Mouse (Mus musculus) brain, adult 10 weeks (tissue): Measurements from ENCODE around the gene Olfr68. TPM values are rescaled to one million over a fixed set of nuclear protein-coding genes. Genes with fewer than 3 reads are reported as not detected.

Source experiments
- polyA plus RNA-seq: library from polyadenylated mRNA; stranded (reverse); fragments of 350-450 nt; fragmentation: Illumina TruSeq; extraction: RNeasy Lipid Tissue Mini Kit (QIAGEN cat#74804); gene quantifications from one replicate; pipeline ENCODE4 v1.2.3, GENCODE M21; 2015; ENCODE audit warnings: low read depth, low replicate concordance

Olfr68 gene
- not detected for polyA plus RNA-seq

GRCm38 (mm10) chr7:103779598-103779997, at the start of gene Olfr68:
Olfr68 (minus strand) TSS chr7:103779698.

GRCm38 (mm10) chr7:103827808-103828207, 48.3 kb upstream of the Olfr68 start, which contains the start of gene Hbb-bs:
Hbb-bs (minus strand) TSS chr7:103828096.

GRCm38 (mm10) chr7:103813766-103814165, 34.3 kb upstream of the Olfr68 start, which contains the start of gene Hbb-bt:
Hbb-bt (minus strand) TSS chr7:103813996.

DNA sequence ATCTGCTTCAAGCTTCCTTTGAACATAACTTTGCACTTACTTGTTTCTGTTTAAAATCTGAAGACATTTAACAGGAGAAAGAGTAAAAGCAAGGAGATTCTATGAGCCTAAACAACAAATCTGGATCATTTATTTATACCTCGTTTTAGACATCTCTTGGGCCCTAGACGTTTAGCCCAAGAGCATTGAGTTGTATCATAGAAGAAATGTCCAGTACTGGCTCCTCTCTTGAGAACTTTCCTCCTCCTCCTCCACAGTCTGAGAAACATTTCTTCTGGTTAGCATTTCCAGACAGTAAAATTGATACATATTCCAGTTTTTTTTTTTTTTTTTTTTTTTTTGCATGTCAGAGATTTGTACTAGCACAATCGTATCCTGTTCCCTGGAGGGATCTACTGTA, 12.2 kb upstream of the Olfr68 start, which contains the start of gene Olfr67:
Olfr67 (minus strand) TSS at position 101 of the 400 bp plus-strand sequence.

DNA sequence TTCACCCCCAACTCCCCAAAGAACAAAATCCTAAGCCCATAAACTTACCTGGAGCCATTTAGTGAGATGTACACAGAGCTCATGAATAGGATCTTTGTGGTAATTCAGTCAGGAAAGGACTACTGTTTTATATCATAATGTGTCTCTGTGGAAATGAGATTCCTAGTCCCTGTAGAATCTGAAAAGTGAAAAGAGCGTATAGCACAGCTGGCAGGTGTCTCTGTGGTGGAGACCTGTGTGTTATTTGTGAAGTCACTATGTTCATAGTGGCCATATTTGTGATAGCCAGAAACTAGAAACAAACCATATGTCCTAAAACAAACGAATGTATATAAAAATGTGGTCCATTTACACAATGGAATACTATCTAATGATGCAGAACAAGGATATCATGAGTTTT, 8.0 kb downstream of the Olfr68 start, which contains the start of gene Olfr69:
Olfr69 (minus strand) TSS at position 101 of the 400 bp plus-strand sequence.

GRCm38 (mm10) chr7:103757233-103757632, 22.3 kb downstream of the Olfr68 start, which contains the start of gene Olfr630:
Olfr630 (minus strand) TSS chr7:103757333.

GRCm38 (mm10) chr7:103744843-103745242, 34.7 kb downstream of the Olfr68 start, which contains the start of gene Olfr629:
Olfr629 (minus strand) TSS chr7:103744943.

GRCm38 (mm10) chr7:103730074-103730473, 49.4 kb downstream of the Olfr68 start, which contains the start of gene Olfr628:
Olfr628 (plus strand) TSS chr7:103730374.

Other genes starting within 250 kb of the Olfr68 start
- gene Olfr612, start 237.0 kb downstream of the Olfr68 start, polyA plus RNA-seq = not detected
- not detected for gene Olfr613, start 231.6 kb downstream of the Olfr68 start, polyA plus RNA-seq
- not detected for gene Olfr615, start 223.6 kb downstream of the Olfr68 start, polyA plus RNA-seq
- gene Olfr616, start 210.6 kb downstream of the Olfr68 start, polyA plus RNA-seq = not detected
- gene Olfr617, start 206.6 kb downstream of the Olfr68 start, polyA plus RNA-seq = not detected
- gene Olfr618, start 189.6 kb downstream of the Olfr68 start, polyA plus RNA-seq = not detected
- gene Olfr619, start 179.1 kb downstream of the Olfr68 start, polyA plus RNA-seq = not detected
- not detected for gene Olfr620, start 167.2 kb downstream of the Olfr68 start, polyA plus RNA-seq
- gene Olfr622, start 137.0 kb downstream of the Olfr68 start, polyA plus RNA-seq = not detected
- not detected for gene Olfr623, start 116.0 kb downstream of the Olfr68 start, polyA plus RNA-seq
- gene Olfr624, start 108.5 kb downstream of the Olfr68 start, polyA plus RNA-seq = not detected
- gene Olfr625-ps1, start 97.0 kb downstream of the Olfr68 start, polyA plus RNA-seq = not detected
- not detected for gene Olfr243, start 65.0 kb downstream of the Olfr68 start, polyA plus RNA-seq
- gene Olfr628, start 49.3 kb downstream of the Olfr68 start, polyA plus RNA-seq = not detected
- gene Olfr629, start 34.8 kb downstream of the Olfr68 start, polyA plus RNA-seq = not detected
- not detected for gene Olfr630, start 22.4 kb downstream of the Olfr68 start, polyA plus RNA-seq
- not detected for gene Olfr69, start 8.1 kb downstream of the Olfr68 start, polyA plus RNA-seq
- gene Olfr67, start 12.1 kb upstream of the Olfr68 start, polyA plus RNA-seq = not detected
- gene Hbb-bt, start 34.3 kb upstream of the Olfr68 start, polyA plus RNA-seq = 154 TPM
- 1,248 TPM for gene Hbb-bs, start 48.4 kb upstream of the Olfr68 start, polyA plus RNA-seq
- not detected for gene Hbb-bh2, start 60.8 kb upstream of the Olfr68 start, polyA plus RNA-seq
- gene Hbb-bh1, start 63.5 kb upstream of the Olfr68 start, polyA plus RNA-seq = not detected
- not detected for gene Hbb-y, start 73.5 kb upstream of the Olfr68 start, polyA plus RNA-seq
- gene Olfr66, start 106.6 kb upstream of the Olfr68 start, polyA plus RNA-seq = not detected
- gene Olfr64, start 114.8 kb upstream of the Olfr68 start, polyA plus RNA-seq = not detected
- gene Olfr65, start 123.8 kb upstream of the Olfr68 start, polyA plus RNA-seq = not detected
- gene Olfr631, start 149.1 kb upstream of the Olfr68 start, polyA plus RNA-seq = not detected
- not detected for gene Olfr632, start 154.6 kb upstream of the Olfr68 start, polyA plus RNA-seq
- gene Olfr633, start 164.7 kb upstream of the Olfr68 start, polyA plus RNA-seq = not detected
- not detected for gene Olfr635, start 191.5 kb upstream of the Olfr68 start, polyA plus RNA-seq
- not detected for gene Olfr638, start 219.0 kb upstream of the Olfr68 start, polyA plus RNA-seq
- gene Olfr639, start 237.6 kb upstream of the Olfr68 start, polyA plus RNA-seq = not detected
- gene Olfr640, start 245.9 kb upstream of the Olfr68 start, polyA plus RNA-seq = not detected